Mouse (Mus musculus) adrenal gland, postnatal 14 days (tissue): ENCODE measurements at regions not wholly inside any gene's neighbourhood (a gene's known extent, or its start where the extent isn't known, plus 50 kb on each side); places are given as distances from the start of the nearest gene placed in this dataset.

Experiments used
- DNase-seq: peaks from one replicate; pipeline ENCODE4 v3.0.0; 2021; ENCODE audit warnings: mixed read lengths

- DNase-seq, result peak; percentile 26
These were observed 302.9 kb upstream of the Epha3 start for GRCm38 (mm10) chr16:64166676-64167407.

- DNase-seq, result no peak
These were observed 302.1 kb upstream of the Epha3 start for GRCm38 (mm10) chr16:64166036-64166435.

- DNase-seq, result no peak
These were observed 281.9 kb upstream of the Epha3 start for GRCm38 (mm10) chr16:64145687-64146535.
